Mouse (Mus musculus): ENCODE data around the gene Fgf5. TPM values are rescaled to one million over a fixed set of nuclear protein-coding genes. Genes with fewer than 3 reads are reported as not detected.

Gene Fgf5
- polyA plus RNA-seq, 1 experiment = not detected

DNA sequence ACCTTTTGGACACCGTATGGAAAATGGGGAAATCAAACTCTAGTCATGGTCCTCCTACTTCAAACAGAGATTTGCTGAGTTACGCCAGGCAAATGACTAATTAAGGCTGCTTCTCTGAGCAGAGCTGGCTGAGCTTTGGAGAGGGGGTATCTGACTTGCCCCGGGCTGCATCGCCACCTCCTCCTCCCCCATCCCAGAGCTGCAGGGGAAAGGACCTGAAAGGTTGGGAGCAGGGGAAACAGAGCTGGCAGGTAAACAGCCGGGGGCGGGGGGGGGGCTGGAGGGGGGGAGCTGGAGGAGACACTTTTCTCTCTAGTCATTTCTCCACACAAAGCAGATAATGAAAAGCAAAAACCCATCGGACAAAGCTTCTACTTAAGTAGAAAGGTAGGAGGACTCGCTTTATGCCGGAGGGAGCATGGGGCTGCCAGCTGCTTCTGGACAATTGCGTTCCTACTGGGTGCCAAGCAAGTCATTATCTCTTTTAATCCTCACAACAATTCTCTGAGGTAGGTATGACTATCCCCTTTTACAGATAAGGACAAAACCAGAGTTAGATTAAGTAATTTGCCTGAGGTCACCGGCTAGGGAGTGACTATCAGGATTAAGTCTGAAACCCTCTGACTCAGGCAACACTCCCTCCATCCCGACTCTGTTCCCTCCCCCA, 39.2 kb downstream of the Fgf5 start:
- H3K4me1 ChIP-seq (ENCODE audit: control insufficient read depth, insufficient read depth, low read length) = no peaks in the 10 kb centered on the region
- no peak overlapping the region for H3K27ac ChIP-seq (ENCODE audit: insufficient read depth, low read depth, low read length)
- H3K4me3 ChIP-seq (ENCODE audit: insufficient read depth, low read length) = no peak overlapping the region
- no peak for TF ChIP-seq CTCF (IDR thresholded peaks at IDR 0.05; ENCODE audit: low read depth, low read length)
- no peak for TF ChIP-seq POLR2A (IDR thresholded peaks at IDR 0.05; ENCODE audit: borderline replicate concordance, low read depth, low read length)

DNA sequence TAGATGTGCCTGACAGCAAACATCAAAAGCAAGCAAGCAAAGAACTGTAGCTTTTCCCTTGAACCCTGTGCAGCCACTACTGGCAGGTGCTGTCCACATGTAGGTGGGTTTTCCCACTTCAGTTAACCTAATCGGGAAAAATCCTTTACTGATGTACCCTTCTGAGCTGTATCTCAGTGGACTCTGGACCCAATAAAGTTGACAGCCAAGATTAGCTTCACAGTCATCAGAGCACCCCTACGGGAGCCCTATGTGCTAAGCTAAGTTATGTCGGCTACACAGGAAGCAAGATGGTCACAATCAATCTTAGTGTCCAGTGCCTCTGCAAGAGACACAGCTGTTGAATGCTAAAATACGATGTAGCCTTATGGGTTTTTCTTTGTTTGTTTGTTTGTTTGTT, 46.1 kb downstream of the Fgf5 start:
- H3K4me3 ChIP-seq (ENCODE audit: insufficient read depth, low read length) = no peak overlapping the region
- H3K4me1 ChIP-seq (ENCODE audit: control insufficient read depth, insufficient read depth, low read length) = no peaks in the 10 kb centered on the region
- H3K27ac ChIP-seq (ENCODE audit: insufficient read depth, low read depth, low read length) = no peak overlapping the region
- TF ChIP-seq CTCF (IDR thresholded peaks at IDR 0.05; ENCODE audit: low read depth, low read length) (no peak), POLR2A (IDR thresholded peaks at IDR 0.05; ENCODE audit: borderline replicate concordance, low read depth, low read length) (no peak)

DNA sequence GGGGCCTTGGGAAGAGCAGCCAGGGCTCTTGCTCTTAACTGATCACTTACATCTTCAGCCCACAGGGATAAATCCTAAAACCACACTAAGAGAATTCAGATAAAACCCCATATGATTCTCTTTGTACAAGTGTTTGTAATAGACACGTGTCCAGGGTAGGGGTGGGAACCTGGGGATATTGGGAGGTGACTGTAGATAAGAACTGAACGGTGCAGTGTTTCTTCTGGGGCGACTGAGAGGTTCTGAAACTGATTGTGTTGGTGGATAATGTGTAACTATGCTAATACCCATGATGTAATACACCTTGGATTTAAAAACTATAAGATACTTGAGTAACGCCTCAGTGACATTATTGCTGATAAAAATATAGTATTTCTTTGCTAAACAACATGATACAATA, 51.7 kb downstream of the Fgf5 start:
- TF ChIP-seq POLR2A (IDR thresholded peaks at IDR 0.05; ENCODE audit: borderline replicate concordance, low read depth, low read length) (no peak), CTCF (IDR thresholded peaks at IDR 0.05; ENCODE audit: low read depth, low read length) (no peak)
- no peak overlapping the region for H3K4me3 ChIP-seq (ENCODE audit: insufficient read depth, low read length)

DNA sequence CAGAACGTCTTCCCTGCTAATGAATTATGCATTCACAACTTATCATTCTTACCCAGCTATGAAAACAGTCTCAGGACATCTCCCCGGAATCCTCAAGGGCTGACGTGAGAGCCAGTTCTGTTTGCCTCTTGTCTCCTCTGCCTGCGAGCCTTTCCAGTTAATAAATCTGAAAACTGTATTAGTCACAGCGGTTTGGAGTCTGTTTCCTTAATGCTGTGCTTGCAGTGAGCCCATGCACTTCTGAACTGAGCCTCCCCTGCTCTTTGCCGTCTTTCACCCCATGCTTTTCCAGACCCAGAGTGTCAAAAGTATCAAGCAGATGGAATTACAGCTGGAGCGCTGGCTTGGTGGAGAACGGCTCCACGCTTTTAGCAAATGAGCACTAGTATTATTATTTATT, 52.5 kb downstream of the Fgf5 start:
- Histone ChIP-seq H3K27ac (ENCODE audit: insufficient read depth, low read depth, low read length) (no peak overlapping the region), H3K4me1 (ENCODE audit: control insufficient read depth, insufficient read depth, low read length) (no peaks in the 10 kb centered on the region), H3K4me3 (ENCODE audit: insufficient read depth, low read length) (no peak overlapping the region)
- TF ChIP-seq POLR2A (IDR thresholded peaks at IDR 0.05; ENCODE audit: borderline replicate concordance, low read depth, low read length) = no peak
- TF ChIP-seq CTCF (IDR thresholded peaks at IDR 0.05; ENCODE audit: low read depth, low read length) = no peak

More for the DNA sequence above, 51.7 kb downstream of the Fgf5 start:
- Histone ChIP-seq H3K27ac (ENCODE audit: insufficient read depth, low read depth, low read length) (no peak overlapping the region), H3K4me1 (ENCODE audit: control insufficient read depth, insufficient read depth, low read length) (no peaks in the 10 kb centered on the region)

DNA sequence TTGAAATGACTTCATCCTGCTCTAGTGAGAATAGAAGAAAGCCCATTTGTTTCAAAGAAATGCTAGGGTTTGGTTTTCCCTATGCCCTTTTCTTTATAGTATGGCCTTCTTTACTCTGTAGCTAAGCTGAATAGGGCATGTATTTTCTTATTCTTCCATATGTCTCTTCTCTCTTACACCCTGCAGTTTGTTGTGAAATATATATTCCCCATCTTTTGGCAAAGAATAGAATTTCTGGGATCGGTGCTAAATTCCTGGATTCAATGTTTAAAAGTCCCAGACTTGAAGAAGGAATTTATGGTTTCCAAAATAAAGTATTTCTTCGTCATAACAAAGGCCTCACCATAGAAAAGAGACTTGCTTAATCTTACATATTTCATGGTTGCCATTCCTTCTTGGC, 72.6 kb downstream of the Fgf5 start:
- TF ChIP-seq CTCF (IDR thresholded peaks at IDR 0.05; ENCODE audit: low read depth, low read length) (no peak), POLR2A (IDR thresholded peaks at IDR 0.05; ENCODE audit: borderline replicate concordance, low read depth, low read length) (no peak)
- H3K27ac ChIP-seq (ENCODE audit: insufficient read depth, low read depth, low read length) = no peak overlapping the region
- no peak overlapping the region for H3K4me3 ChIP-seq (ENCODE audit: insufficient read depth, low read length)
- no peaks in the 10 kb centered on the region for H3K4me1 ChIP-seq (ENCODE audit: control insufficient read depth, insufficient read depth, low read length)

Other genes starting within 250 kb of the Fgf5 start
- gene Antxr2, start 223.1 kb upstream of the Fgf5 start, polyA plus RNA-seq (2012; ENCODE audit: insufficient read depth, insufficient read length, missing spikeins) = 35.8 and 42.0 TPM in 2 replicates
- gene Prdm8, start 87.0 kb upstream of the Fgf5 start, polyA plus RNA-seq (2012; ENCODE audit: insufficient read depth, insufficient read length, missing spikeins) = not detected in 2 replicates
- not detected in 2 replicates for gene Cfap299, start 75.1 kb downstream of the Fgf5 start, polyA plus RNA-seq (2012; ENCODE audit: insufficient read depth, insufficient read length, missing spikeins)

Data from bone marrow macrophage, adult 2 months (primary cell).